Mouse (Mus musculus) midbrain, embryonic 12.5 days (tissue): ENCODE data around the gene Grk2. TPM values are rescaled to one million over a fixed set of nuclear protein-coding genes. Genes with fewer than 3 reads are reported as not detected.

Source experiments
- ATAC-seq: fragments of 200-750 bp; cut with Nextera tagmentation; 2 replicates; pipeline ENCODE4 v1.8.0; 2017; ENCODE audit warnings: low read depth, moderate TSS enrichment, moderate library complexity; ENCODE audit not compliant: low FRiP score
- H3K27ac ChIP-seq: fragments of 300-500 bp; sonication (generic); replicated peaks from 2 replicates; pipeline ENCODE4 v1.5.1; 2016; ENCODE audit warnings: mild to moderate bottlenecking
- H3K27me3 ChIP-seq: fragments of 300-500 bp; sonication (generic); 2 replicates; pipeline ENCODE4 v1.6.1; 2016; ENCODE audit warnings: mild to moderate bottlenecking
- H3K36me3 ChIP-seq: fragments of 300-500 bp; sonication (generic); 2 replicates; pipeline ENCODE4 v1.6.1; 2016
- H3K4me1 ChIP-seq: fragments of 300-500 bp; sonication (generic); 2 replicates; pipeline ENCODE4 v1.6.1; 2016
- H3K4me2 ChIP-seq: fragments of 300-500 bp; sonication (generic); replicated peaks from 2 replicates; pipeline ENCODE4 v1.6.1; 2016; ENCODE audit warnings: mild to moderate bottlenecking, moderate library complexity
- H3K4me3 ChIP-seq: fragments of 300-500 bp; sonication (generic); 2 replicates; pipeline ENCODE4 v1.5.1; 2016; ENCODE audit warnings: mild to moderate bottlenecking
- H3K9ac ChIP-seq: fragments of 300-500 bp; sonication (generic); replicated peaks from 2 replicates; pipeline ENCODE4 v1.6.1; 2016; ENCODE audit warnings: mild to moderate bottlenecking, moderate library complexity
- H3K9me3 ChIP-seq: fragments of 300-500 bp; sonication (generic); 2 replicates; pipeline ENCODE4 v1.6.1; 2016; ENCODE audit warnings: mild to moderate bottlenecking
- WGBS: fragments of 180-500 bp; shearing (Covaris S2); methylation state at CpG from one replicate; pipeline ENCODE4 v1.1.7; 2016; 5-methylcytosine and 5-hydroxymethylcytosine counted together
- polyA plus RNA-seq: library from polyadenylated mRNA; unstranded; fragments of >200 nt; fragmentation: Nextera tagmentation; extraction: Ambion mirVana; gene quantifications from 2 replicates; pipeline ENCODE4 v1.2.1, GENCODE M21; 2016

Gene Grk2
- polyA plus RNA-seq, 1 experiment from 2014 or later, result 19.3 TPM

DNA sequence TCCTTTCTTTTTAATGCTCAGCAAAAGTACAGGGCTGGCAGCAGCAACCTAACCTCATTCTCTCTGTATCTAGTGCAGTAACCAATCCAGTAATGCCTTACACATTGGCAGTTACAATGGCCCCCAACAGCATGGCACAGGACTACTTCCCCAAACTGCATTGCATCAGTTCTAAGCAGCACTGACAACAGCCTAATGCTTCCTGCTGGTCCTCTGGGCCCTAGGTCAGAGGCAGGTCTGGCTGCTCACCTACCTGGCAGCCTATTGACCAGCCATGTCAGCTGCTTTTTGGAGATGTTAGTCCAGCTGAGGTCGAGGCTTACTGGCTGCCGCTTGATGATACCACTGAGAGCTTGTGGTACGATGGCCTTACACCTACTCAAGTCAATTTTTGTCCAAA lies 16.1 kb upstream of the Grk2 start:
- Histone ChIP-seq H3K27me3 (no peaks in the 10 kb centered on the region), H3K9me3 (no peaks in the 10 kb centered on the region), H3K9ac (no peak overlapping the region), H3K4me1 (no peaks in the 10 kb centered on the region), H3K4me3 (no peak overlapping the region), H3K36me3 (peaks cover 98% of the 10 kb centered on the region), H3K4me2 (no peak overlapping the region), H3K27ac (no peak overlapping the region)
- no peak for ATAC-seq
- WGBS, result 93% methylated on average over 3 of the region's 3 CpGs

GRCm38 (mm10) chr19:4321622-4322021 lies 15.6 kb upstream of the Grk2 start:
- Histone ChIP-seq H3K27ac (no peak overlapping the region), H3K36me3 (peaks cover 95% of the 10 kb centered on the region), H3K4me2 (no peak overlapping the region), H3K9ac (no peak overlapping the region), H3K9me3 (no peaks in the 10 kb centered on the region), H3K4me1 (no peaks in the 10 kb centered on the region), H3K4me3 (no peak overlapping the region), H3K27me3 (no peaks in the 10 kb centered on the region)
- 100% methylated on average over 1 of the region's 1 CpGs for WGBS
- ATAC-seq, result no peak

GRCm38 (mm10) chr19:4319272-4319671 lies 13.2 kb upstream of the Grk2 start:
- H3K36me3 ChIP-seq, result peaks cover 81% of the 10 kb centered on the region
- H3K4me1 ChIP-seq, result no peaks in the 10 kb centered on the region
- H3K27ac ChIP-seq, result no peak overlapping the region
- H3K9ac ChIP-seq, result no peak overlapping the region
- ATAC-seq, result no peak
- 94% methylated on average over 4 of the region's 4 CpGs for WGBS
- H3K27me3 ChIP-seq, result no peaks in the 10 kb centered on the region
- H3K9me3 ChIP-seq, result no peaks in the 10 kb centered on the region
- no peak overlapping the region for H3K4me2 ChIP-seq
- H3K4me3 ChIP-seq, result no peak overlapping the region

GRCm38 (mm10) chr19:4317181-4317580 lies 11.2 kb upstream of the Grk2 start:
- no peaks in the 10 kb centered on the region for H3K27me3 ChIP-seq
- H3K36me3 ChIP-seq, result peaks cover 66% of the 10 kb centered on the region
- no peak overlapping the region for H3K27ac ChIP-seq
- 92% methylated on average over 3 of the region's 3 CpGs for WGBS
- H3K4me2 ChIP-seq, result no peak overlapping the region
- no peak overlapping the region for H3K9ac ChIP-seq
- H3K4me1 ChIP-seq, result no peaks in the 10 kb centered on the region
- no peak for ATAC-seq
- no peaks in the 10 kb centered on the region for H3K9me3 ChIP-seq
- H3K4me3 ChIP-seq, result no peak overlapping the region

GRCm38 (mm10) chr19:4315223-4315944 lies 9.4 kb upstream of the Grk2 start:
- H3K9ac ChIP-seq, result no peak overlapping the region
- 83% methylated on average over 6 of the region's 6 CpGs for WGBS
- peaks cover 51% of the 10 kb centered on the region for H3K36me3 ChIP-seq
- no peak for ATAC-seq
- H3K4me3 ChIP-seq, result no peak overlapping the region
- H3K27me3 ChIP-seq, result no peaks in the 10 kb centered on the region
- H3K27ac ChIP-seq, result no peak overlapping the region
- no peak overlapping the region for H3K4me2 ChIP-seq
- H3K4me1 ChIP-seq, result no peaks in the 10 kb centered on the region
- H3K9me3 ChIP-seq, result no peaks in the 10 kb centered on the region

GRCm38 (mm10) chr19:4309776-4310185 lies 3.8 kb upstream of the Grk2 start:
- Histone ChIP-seq H3K9me3 (no peaks in the 10 kb centered on the region), H3K27ac (no peak overlapping the region), H3K4me3 (no peak overlapping the region), H3K9ac (no peak overlapping the region), H3K36me3 (peaks cover 7% of the 10 kb centered on the region), H3K4me2 (no peak overlapping the region), H3K27me3 (no peaks in the 10 kb centered on the region), H3K4me1 (peaks cover 10% of the 10 kb centered on the region)
- no peak for ATAC-seq

DNA sequence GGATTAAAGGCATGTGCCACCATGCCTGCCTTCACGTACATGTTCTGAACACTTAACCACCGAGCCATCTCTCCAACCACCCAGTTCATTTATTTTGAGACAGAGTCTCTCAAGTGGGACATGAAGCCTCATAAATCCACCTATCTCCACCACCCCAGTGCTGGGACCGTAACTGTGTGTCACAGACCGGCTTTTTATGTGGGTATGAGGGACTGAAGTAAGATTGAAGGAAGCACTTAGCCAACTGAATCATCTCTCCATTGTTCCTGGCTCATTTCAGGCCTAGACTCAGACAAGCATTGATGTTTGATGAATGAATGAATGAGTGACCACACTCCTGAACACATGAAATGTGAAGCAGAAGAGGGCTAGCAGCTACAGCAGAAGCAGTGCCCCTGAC lies 3.3 kb upstream of the Grk2 start:
- no peak for ATAC-seq

GRCm38 (mm10) chr19:4305491-4306189 lies 382 bp downstream of the Grk2 start:
- Histone ChIP-seq H3K36me3 (no peaks in the 10 kb centered on the region), H3K27ac (peak overlapping the region; percentile 73), H3K27me3 (no peaks in the 10 kb centered on the region), H3K4me3 (peak overlapping the region; percentile 95), H3K4me2 (peak overlapping the region; percentile 78), H3K9me3 (no peaks in the 10 kb centered on the region), H3K4me1 (peaks cover 48% of the 10 kb centered on the region), H3K9ac (peak overlapping the region; percentile 95)
- peak; percentile 76 for ATAC-seq
- WGBS, result under 1% methylated on average over 47 of the region's 68 CpGs

More for the DNA sequence above, 3.3 kb upstream of the Grk2 start:
- no peak overlapping the region for H3K9ac ChIP-seq
- WGBS, result 94% methylated on average over 4 of the region's 4 CpGs
- H3K4me1 ChIP-seq, result peaks cover 15% of the 10 kb centered on the region
- no peak overlapping the region for H3K4me3 ChIP-seq
- no peak overlapping the region for H3K27ac ChIP-seq
- no peak overlapping the region for H3K4me2 ChIP-seq
- no peaks in the 10 kb centered on the region for H3K9me3 ChIP-seq
- H3K36me3 ChIP-seq, result peaks cover 7% of the 10 kb centered on the region
- H3K27me3 ChIP-seq, result no peaks in the 10 kb centered on the region

DNA sequence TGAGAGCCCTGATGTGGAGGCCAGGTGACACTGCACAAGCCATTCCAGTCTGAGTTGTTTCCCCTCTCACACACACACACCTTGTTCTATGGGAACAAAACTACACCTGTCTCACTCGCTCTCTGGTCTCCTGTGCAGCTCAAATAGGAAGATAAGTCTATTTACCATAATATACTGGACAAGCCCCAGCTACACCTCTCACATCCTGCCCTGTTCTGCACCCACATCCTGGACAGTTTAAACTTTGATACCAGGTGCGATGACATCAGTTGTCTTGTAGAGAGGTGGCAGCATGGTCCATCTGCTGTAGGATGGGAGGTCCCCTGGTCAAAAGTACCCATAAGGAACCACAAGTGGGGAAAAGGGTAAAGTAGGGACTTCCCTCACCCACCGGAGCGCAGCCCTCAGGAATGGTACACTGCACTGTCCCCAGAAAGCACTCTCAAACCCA lies 1.1 kb downstream of the Grk2 start:
- no peaks in the 10 kb centered on the region for H3K27me3 ChIP-seq
- WGBS, result 63% methylated on average over 4 of the region's 4 CpGs
- H3K9ac ChIP-seq, result peak overlapping the region; percentile 95
- no peak overlapping the region for H3K27ac ChIP-seq
- H3K4me1 ChIP-seq, result peaks cover 48% of the 10 kb centered on the region
- H3K36me3 ChIP-seq, result no peaks in the 10 kb centered on the region
- peak overlapping the region; percentile 95 for H3K4me3 ChIP-seq
- H3K9me3 ChIP-seq, result no peaks in the 10 kb centered on the region
- H3K4me2 ChIP-seq, result peak overlapping the region; percentile 78
- no peak for ATAC-seq

DNA sequence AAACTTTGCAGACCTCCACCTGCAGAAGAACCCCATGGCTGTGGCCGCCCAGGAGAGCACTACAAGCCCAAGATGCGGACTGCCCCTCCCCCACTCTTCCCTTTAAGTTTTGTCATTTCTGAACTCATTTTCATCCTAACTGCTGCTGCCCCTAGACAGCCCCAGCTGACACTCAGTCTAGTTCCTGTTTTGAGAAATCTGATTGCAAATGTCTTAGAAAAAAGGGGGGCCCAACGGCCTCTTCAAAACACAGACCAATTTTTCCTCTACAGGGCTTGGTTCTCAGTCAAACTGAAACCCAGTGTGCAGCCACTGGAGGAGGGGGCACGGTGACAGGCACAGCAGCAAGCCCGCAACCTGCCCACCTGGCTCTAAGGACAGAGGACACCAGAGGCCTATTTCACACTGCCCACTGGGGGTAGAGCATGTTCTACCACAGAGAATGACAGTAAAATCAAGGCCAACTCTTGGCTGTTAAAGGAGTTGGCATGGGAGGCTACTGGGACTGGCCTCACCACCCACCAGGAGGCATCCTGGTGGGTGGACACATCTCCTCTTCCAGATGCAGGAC lies 1.7 kb downstream of the Grk2 start:
- Histone ChIP-seq H3K9ac (peak overlapping the region; percentile 95), H3K27ac (no peak overlapping the region), H3K9me3 (no peaks in the 10 kb centered on the region), H3K36me3 (no peaks in the 10 kb centered on the region), H3K4me3 (peak overlapping the region; percentile 95), H3K27me3 (no peaks in the 10 kb centered on the region), H3K4me2 (peak overlapping the region; percentile 78), H3K4me1 (peaks cover 48% of the 10 kb centered on the region)
- no peak for ATAC-seq
- 79% methylated on average over 5 of the region's 5 CpGs for WGBS

DNA sequence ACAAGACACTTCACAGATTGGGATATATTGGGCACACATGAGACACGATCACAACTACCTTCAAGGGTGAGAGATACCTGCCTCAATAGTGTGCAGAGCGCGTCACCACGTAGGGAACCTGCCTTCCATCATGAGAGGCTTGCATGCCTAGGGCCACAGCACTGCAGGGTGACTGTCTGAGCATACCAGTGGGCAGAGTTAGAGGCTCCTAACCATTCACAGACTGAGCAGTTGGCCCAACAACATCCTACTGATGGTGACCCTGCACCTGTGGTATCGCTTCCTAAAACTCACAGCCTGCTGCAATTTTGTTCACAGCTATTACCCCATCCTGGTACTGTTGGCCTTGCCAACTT lies 2.4 kb downstream of the Grk2 start:
- no peak overlapping the region for H3K27ac ChIP-seq
- no peaks in the 10 kb centered on the region for H3K27me3 ChIP-seq
- no peak overlapping the region for H3K9ac ChIP-seq
- no peaks in the 10 kb centered on the region for H3K36me3 ChIP-seq
- no peak overlapping the region for H3K4me3 ChIP-seq
- H3K4me1 ChIP-seq, result peaks cover 48% of the 10 kb centered on the region
- ATAC-seq, result no peak
- H3K4me2 ChIP-seq, result 0 out of 2 replicates have a peak overlapping the region, but pooled peaks have one; percentile 7
- no peaks in the 10 kb centered on the region for H3K9me3 ChIP-seq
- 94% methylated on average over 5 of the region's 5 CpGs for WGBS

- H3K27me3 ChIP-seq, result no peaks in the 10 kb centered on the region
- ATAC-seq, result no peak
- peaks cover 48% of the 10 kb centered on the region for H3K4me1 ChIP-seq
- H3K36me3 ChIP-seq, result no peaks in the 10 kb centered on the region
- 78% methylated on average over 7 of the region's 7 CpGs for WGBS
- no peak overlapping the region for H3K4me3 ChIP-seq
- no peaks in the 10 kb centered on the region for H3K9me3 ChIP-seq
- no peak overlapping the region for H3K9ac ChIP-seq
- peak overlapping the region; percentile 76; the same call in 1 of the 2 replicates for H3K27ac ChIP-seq
- H3K4me2 ChIP-seq, result peak overlapping the region; percentile 22
These were observed 2.9 kb downstream of the Grk2 start for GRCm38 (mm10) chr19:4302936-4303639.
